Mouse (Mus musculus) adrenal gland, postnatal 25 days (tissue): ENCODE measurements at regions not wholly inside any gene's neighbourhood (a gene's known extent, or its start where the extent isn't known, plus 50 kb on each side); places are given as distances from the start of the nearest gene placed in this dataset.
A peak's percentile ranks its signal among the peaks of the same experiment; 100 is the strongest.

Source experiments
- DNase-seq: peaks from one replicate; pipeline ENCODE4 v3.0.0; 2021; ENCODE audit warnings: mixed read lengths

GRCm38 (mm10) chr3:103408724-103409123, 129.6 kb downstream of the Trim33 start:
- DNase-seq = no peak

GRCm38 (mm10) chr3:103412247-103412646, 133.2 kb downstream of the Trim33 start:
- no peak for DNase-seq

GRCm38 (mm10) chr3:103415051-103415695, 136.1 kb downstream of the Trim33 start:
- no peak for DNase-seq

- DNase-seq = no peak
Observed at GRCm38 (mm10) chr3:103416296-103416695, 137.2 kb downstream of the Trim33 start.

- DNase-seq = no peak
Observed at GRCm38 (mm10) chr3:103417781-103418180, 138.7 kb downstream of the Trim33 start.

- no peak for DNase-seq
Observed at GRCm38 (mm10) chr3:103419761-103420620, 140.9 kb downstream of the Trim33 start.

- no peak for DNase-seq
Observed at GRCm38 (mm10) chr3:103420621-103421274, 141.7 kb downstream of the Trim33 start.

GRCm38 (mm10) chr3:103421275-103421621, 142.2 kb downstream of the Trim33 start:
- no peak for DNase-seq

- no peak for DNase-seq
Observed at GRCm38 (mm10) chr3:103422806-103423205, 143.7 kb downstream of the Trim33 start.

- no peak for DNase-seq
Observed at GRCm38 (mm10) chr3:103423290-103423689, 144.2 kb downstream of the Trim33 start.

- no peak for DNase-seq
Observed at GRCm38 (mm10) chr3:103425812-103426430, 146.8 kb downstream of the Trim33 start.

- DNase-seq = no peak
Observed at GRCm38 (mm10) chr3:103429227-103429788, 145.7 kb upstream of the Syt6 start.

GRCm38 (mm10) chr3:103430131-103430530, 144.9 kb upstream of the Syt6 start:
- no peak for DNase-seq

- no peak for DNase-seq
Observed at GRCm38 (mm10) chr3:103432254-103432653, 142.8 kb upstream of the Syt6 start.

- DNase-seq = no peak
Observed at GRCm38 (mm10) chr3:103436902-103437603, 138.0 kb upstream of the Syt6 start.

- DNase-seq = peak; percentile 68
Observed at GRCm38 (mm10) chr3:103438791-103439354, 136.2 kb upstream of the Syt6 start.

- DNase-seq = no peak
Observed at GRCm38 (mm10) chr3:103443247-103443646, 131.8 kb upstream of the Syt6 start.

- no peak for DNase-seq
Observed at GRCm38 (mm10) chr3:103445852-103446251, 129.2 kb upstream of the Syt6 start.

GRCm38 (mm10) chr3:103449851-103450250, 125.2 kb upstream of the Syt6 start:
- DNase-seq = no peak

GRCm38 (mm10) chr3:103451971-103452370, 123.1 kb upstream of the Syt6 start:
- no peak for DNase-seq

GRCm38 (mm10) chr3:103463760-103464159, 111.3 kb upstream of the Syt6 start:
- no peak for DNase-seq
